Mouse (Mus musculus) adrenal gland, postnatal 4 days (tissue): ENCODE measurements around the gene Evi5. TPM values are rescaled to one million over a fixed set of nuclear protein-coding genes. Genes with fewer than 3 reads are reported as not detected.

Experiments
- DNase-seq, 2 experiments: peaks; one replicate each; pipeline ENCODE4 v3.0.0; 2021 to 2022; ENCODE audit warnings: low spot score in 2 of 2, mixed read lengths in 2 of 2
- total RNA-seq, 2 experiments: library from RNA; stranded (reverse); gene quantifications; 2 replicates each; pipeline ENCODE4 v1.2.3; 2021

Evi5 gene
- total RNA-seq, 2 experiments from 2014 or later: 69.9 to 75.1 TPM

DNA sequence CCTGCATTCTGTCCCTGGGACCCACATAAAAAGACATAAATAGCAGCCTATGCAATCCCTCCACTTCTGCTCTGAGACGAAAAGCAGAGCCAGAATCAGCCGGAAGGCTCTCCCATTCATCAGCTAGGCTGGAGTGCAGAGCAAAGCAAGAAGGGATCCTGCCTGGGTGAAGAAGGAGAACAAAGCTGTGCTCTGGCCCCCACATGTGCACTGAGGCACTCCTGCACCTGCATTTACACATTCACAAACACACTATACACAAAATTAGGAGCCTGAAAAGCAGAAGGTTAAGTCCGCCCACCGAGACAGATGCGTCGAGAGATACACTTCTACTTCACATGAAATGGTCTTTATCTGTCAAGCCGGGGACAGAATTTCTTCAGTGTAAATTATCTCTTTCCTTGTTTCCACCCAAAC lies 1.0 kb downstream of the Evi5 start:
- DNase-seq: no peak

DNA sequence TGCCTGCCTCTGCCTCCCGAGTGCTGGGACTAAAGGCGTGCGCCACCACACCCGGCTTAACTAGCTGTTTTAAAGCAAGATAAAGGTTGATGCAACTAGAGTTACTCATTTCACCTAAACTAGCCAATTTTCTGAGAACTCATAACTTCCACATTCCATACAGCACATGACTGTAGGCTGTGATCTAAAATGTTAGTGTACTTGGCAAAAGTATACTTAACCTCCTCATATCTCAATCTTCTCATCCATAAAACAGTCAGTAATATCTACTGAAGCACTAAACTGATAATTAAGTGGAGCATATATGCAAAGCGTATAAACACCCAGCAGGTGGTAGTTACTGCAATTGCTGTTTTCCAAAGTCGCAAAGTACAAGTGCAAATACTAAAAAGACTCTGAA lies 1.6 kb downstream of the Evi5 start:
- no peak for DNase-seq

- no peak for DNase-seq
These were observed 5.2 kb downstream of the Evi5 start for GRCm38 (mm10) chr5:107869701-107870100.

- peak; percentile 69 to 86 for DNase-seq
These were observed 5.9 kb downstream of the Evi5 start for GRCm38 (mm10) chr5:107868905-107869424.

DNA sequence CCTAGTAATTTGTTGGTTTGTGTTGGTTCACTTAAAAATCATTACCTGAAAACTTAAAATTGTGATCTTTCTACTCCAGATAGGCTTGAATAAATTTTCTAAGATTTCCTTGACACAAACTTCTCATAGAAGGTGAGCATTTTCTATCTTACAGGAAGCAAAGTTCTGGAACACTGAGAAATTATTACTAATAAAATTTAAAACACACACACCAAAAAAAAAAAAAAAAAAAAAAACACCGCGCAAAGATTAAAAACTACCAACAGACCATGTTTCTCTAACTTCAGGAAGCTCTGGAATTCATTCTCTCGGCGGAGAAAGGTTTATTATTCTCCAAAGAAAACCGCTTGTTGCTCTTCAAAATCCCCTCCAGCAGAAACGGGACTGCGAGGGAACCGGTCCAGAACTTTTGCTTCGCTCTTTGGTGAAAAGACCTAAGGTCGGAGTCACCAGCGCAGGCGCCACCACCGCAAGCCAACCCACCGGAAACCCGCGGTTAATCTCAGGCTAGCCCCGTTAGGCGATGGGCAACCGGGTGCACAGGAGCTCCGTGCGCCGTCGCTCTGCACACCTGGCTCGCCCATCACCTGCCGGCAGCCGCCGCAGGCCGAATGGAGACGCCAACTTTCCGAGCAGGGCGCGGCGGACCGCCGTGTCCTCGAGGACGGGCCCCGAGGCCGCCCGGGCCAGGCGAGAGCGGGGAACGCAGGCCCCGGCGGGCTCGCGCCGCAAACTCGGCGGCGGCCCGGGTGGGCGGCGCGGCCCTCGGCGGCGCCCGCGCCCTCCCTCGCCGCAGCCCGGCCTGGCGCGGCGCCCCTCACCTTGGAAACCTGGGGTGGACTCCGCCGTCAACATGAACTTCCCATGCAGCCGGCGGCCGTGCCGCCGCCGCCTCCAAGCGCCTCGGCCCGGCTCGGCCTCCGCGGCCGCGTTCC lies 6.7 kb downstream of the Evi5 start:
- DNase-seq: peak; percentile 25 to 28

DNA sequence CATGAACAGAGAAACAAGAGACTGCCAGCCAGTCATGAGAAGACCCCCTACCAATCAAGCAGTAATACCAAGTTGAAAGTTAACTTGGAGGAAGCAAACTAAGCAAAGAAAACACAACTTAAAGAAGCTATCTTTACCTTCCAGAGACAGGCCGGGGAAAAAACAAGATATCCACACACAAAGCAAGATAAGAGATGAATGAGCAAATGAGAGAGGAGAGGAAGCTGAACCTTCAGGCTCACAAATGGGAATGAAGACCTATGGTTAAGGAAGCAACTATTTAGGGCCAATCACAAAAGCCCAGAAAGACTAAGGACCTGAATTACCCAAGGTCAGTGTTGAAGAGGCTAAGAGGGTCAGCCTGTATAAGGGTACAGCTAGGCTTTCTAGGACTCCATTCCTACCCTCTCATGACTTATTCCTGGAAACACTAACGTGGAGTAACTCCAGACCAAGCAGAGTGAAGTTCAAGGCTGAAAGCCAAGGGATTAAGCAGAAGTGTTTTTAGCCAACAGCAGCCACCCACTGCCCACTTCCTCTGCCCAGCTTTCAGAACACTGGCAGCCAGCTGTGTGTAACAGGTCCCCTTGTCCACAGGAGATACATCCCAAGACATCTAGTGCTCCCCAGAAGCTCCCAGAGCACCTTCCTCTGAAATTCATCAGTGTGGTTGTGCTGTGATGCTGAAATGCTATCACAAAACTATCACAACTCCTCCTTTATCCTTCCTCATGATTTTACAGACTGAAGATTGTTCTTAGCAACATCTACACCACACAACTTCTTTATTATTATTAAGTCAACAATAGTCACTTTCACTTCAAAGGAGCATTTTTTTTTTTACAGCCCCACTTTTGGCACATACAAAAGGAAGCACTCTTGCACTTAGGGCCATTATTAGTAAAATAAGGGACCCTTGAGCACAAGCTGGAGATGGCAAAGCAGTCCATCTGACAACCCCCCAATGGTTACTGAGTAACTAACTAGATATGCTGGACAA lies 8.5 kb downstream of the Evi5 start:
- no peak for DNase-seq

DNA sequence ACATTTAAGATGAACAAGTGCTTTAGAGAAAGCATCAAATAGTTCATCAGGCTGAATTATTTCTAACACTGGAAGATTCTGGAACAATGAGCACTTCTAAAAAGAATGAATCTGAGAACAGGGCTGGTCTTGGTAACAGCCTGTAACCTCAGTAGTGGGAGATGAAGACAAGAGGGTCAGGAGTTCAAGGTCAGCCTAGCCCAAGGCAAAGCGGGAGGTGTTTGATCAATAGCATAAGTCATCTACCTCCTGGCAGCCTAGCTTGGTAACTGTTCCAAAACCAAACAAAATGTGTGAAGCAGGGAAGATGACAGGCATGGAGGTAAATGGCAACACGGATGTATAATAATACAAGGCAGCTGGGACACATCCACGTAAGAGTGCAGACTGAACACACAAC lies 10.9 kb downstream of the Evi5 start:
- DNase-seq: no peak

- no peak for DNase-seq
These were observed 15.9 kb downstream of the Evi5 start for GRCm38 (mm10) chr5:107858963-107859362.

DNA sequence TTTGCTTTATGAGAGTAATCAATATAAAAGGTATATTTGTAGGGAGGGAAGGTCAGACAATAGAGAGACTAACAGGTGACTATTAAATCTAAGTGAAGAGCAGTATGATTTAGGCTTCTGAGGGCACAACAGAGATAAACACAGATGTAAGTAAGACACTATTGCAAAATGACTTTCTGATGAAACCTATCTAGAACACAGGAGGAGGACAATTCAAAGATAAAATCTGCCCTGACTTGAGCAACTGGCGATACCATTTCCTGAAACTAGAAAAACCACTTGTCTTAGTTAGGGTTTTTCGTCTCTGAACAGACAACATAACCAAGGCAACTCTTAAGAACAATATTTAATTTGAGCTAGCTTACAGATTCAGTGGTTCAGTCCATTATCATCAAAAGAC lies 19.4 kb downstream of the Evi5 start:
- DNase-seq: no peak

DNA sequence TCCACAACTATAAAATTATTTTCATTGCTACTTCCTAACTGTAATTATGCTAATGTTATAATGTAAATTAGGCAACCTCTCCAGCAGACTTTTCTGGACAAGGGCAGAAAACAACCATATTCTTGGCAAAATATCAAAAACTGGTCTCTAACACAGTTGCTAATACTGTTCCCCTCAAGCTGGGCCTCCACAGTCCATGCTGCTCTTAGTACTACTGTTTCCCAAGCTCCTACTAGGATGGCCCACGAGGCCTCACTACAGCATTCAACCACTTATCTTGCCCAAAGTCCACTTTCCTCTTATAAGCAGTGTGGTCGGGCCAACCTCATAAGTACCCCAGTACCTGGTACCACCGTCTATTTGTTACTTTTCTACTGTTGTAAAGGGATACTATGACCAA lies 20.4 kb downstream of the Evi5 start:
- no peak for DNase-seq

- no peak for DNase-seq
These were observed 21.1 kb downstream of the Evi5 start for GRCm38 (mm10) chr5:107853807-107854206.

GRCm38 (mm10) chr5:107848964-107849363 lies 25.9 kb downstream of the Evi5 start:
- no peak for DNase-seq

- no peak for DNase-seq
These were observed 27.1 kb downstream of the Evi5 start for GRCm38 (mm10) chr5:107847817-107848216.

GRCm38 (mm10) chr5:107847349-107847748 lies 27.6 kb downstream of the Evi5 start:
- DNase-seq: peak in 1 of 2 experiments; percentile 26

DNA sequence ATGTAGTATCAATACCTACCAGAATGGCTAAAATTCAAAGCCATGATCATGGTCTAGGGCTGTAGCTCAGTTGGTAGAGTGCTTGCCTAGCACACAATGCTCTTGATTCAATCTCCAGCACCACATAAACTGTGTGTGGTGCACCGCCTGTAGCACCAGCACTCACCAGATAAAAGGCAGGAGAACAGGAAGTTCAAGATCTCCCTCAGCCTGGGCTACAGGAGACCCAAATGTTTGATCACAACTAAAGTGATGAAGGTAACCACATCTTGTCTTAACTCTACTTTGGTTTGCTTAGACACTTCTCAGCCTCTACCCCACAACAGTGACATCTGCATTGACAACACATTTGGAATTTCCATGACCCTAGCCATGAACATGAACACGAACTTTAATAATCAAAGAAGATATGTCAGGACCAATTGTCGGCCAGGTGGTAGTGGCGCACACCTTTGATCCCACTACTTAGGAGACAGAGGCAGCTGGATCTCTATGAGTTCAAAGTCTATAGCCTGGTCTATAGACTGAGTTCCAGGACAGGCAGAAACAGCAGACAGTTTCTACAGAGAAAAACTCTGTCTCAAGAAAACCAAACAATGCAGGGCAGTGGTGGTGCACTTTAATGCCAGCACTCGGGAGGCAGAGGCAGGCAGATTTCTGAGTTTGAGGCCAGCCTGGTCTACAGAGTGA lies 34.2 kb downstream of the Evi5 start:
- DNase-seq: no peak

DNA sequence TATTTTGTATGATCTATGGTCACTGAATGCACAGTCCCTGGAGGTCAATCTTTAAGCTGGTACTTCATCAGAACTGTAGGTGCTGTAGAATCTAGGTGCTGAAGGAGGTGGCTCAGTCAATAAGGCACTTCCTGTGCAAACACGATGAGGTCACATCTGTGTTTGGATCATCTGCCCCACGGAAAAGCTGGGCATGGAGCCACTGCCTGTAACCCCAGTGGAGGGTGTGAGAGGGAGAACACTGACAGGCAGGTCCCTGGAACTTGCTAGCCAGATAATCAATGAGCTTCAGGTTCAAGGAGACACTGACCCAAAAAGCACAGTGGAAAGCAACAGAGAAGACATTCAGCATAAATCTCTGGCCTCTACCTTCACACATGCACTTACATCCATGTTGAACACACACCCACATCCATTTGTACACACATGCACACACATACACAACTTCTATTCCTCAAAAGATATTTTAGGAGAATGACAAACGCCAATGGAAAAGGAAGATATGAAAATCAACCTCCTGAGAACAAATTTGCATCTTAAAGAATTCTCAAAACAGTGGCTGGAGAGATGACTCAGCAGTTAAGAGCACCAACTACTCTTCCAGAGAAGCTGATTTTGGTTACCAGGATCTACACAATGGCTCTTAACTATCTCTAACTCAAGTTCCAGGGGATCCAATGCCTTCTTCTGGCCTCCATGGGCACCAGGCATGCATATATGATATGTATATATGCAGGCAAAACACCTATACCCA lies 35.8 kb downstream of the Evi5 start:
- DNase-seq: peak in 1 of 2 experiments; percentile 8

DNA sequence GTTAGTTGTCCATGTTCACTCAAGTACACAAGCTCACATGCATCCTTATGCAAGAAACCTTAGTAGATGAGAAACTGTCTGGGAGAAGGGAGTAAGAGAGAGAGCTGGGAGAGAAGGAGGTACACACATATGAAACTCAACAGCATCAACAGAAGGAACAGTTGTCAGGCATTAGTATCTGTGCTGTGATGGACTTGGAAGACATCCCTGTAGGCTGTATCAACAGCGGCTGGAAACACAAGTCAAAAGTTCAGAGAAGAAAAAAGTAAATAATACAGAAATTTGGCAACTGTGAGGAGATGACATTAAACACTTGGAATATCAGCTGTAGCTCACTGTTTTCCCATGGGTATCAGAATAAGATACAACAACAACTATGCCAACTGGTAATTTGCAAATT lies 40.6 kb downstream of the Evi5 start:
- no peak for DNase-seq

GRCm38 (mm10) chr5:107831351-107831750 lies 43.6 kb downstream of the Evi5 start:
- DNase-seq: no peak

DNA sequence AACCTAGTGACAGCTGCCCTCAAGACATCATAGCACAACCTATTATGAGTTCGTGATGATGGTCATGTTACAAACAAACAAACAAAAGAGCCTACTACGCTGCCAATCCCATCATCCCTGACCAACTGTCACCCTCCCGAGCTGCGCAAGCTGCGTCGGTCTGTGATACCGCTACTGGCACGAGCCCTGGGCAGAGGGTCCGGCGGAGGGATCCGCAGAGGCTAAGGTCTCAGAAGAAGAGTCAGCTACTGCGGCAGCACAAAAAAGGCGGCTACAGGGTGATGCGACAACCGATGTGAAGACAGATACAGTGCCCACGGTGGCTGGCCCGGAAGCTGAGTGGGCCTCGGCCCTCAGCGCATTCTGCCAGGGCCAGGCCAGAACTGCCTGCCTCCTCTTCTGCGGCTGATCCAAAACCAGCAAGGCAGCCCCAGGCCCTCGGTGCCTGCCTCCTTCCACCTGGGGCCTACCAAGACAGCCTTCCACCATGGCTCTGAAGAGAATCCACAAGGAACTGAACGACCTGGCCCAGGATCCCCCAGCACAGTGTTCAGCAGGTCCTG lies 44.8 kb downstream of the Evi5 start, which contains the start of gene Ube2d2b:
Ube2d2b (plus strand) TSS at position 102 of the 563 bp plus-strand sequence.
- DNase-seq: no peak

- no peak for DNase-seq
These were observed 52.4 kb downstream of the Evi5 start for GRCm38 (mm10) chr5:107822521-107822920.
